Mouse (Mus musculus): Measurements from ENCODE around the gene Klhl31.

Gene Klhl31

DNA sequence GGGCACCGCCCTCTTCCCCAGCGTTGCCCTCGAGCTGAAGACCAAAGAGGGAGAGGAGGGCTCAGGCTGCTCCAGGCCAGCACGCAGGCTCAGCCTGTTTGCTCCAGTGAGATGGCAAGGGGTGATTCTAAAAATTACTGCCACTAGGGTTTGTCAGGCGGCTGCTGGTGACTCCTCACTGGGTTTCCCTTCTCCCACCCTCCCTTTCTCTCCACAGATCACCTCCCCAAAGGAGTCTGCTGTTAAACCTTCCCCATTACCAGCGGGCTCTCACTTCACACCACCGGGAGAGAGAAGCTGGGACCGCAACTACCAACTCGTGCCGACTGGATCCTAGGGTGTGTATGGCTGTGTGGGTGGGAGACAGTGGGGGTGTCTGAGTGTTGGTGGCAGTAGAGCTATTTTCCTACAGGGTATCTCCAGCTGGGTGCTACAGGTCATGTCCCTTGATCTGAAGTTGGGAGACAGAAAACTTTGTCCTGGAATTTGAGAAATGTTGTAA, at the start of gene Klhl31:
Gene Klhl31, plus strand, starts transcription at position 51 of the 502 bp plus-strand sequence.
- DNase-seq (ENCODE audit: low read depth in 2 of 2, low spot score in 2 of 2), result no peak

DNA sequence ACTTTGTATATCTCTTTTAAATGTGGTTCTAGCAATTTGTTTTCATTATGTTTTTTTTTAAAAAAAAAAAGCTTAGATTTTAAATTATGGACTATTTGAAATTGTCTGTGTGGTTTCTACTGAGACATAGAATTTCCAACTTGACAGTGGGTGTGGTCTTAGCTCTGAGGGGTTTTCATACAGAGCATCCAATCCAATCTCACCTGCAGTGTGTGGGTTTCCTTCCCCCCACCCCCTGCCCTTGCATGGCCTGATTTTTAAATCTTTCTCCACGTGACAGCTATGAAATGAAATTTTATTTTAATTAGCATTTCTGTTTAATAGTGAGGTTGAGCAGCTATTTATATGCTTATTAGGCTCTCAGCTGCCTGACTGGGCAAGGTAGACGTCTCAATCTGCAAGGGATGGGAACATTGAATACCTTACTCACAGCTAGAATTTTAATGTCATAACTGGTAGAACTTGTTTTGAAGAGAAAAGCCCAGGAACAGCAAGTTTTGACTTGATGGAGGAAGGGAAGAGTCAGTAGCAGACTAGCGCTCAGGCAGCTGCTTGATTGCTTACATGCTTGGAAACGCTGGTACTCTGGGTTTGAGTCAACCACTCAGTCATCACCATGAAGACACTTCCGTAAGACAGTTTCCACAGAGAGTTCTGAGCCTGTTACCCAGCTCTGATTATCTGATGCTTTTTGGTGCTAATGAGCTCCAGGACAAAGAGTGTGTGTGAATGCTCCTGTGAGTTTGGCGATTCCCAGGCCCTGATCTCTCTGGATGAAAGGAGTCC, 49.3 kb upstream of the Klhl31 start:
- DNase-seq (ENCODE audit: low read depth in 2 of 2, low spot score in 2 of 2), result no peak

DNA sequence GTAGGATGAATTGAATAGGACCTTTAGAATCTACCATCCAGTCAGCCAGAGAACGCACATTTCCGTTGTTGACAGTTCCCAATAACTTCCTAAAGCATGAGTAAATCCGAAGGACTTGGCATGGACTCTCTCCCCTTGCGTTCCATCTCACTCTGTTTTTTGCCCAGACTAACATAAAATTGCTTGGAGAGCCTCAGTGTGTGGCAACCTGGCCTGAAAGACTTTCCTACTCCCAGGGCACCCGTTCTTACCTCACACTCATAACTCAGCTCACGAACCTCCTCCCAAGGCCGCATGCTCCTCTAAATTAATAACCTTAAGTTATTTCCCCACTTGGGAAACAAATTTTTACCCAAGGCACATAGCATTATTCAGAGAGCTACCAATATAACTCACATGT, 48.7 kb upstream of the Klhl31 start:
- DNase-seq (ENCODE audit: low read depth in 2 of 2, low spot score in 2 of 2), result no peak

DNA sequence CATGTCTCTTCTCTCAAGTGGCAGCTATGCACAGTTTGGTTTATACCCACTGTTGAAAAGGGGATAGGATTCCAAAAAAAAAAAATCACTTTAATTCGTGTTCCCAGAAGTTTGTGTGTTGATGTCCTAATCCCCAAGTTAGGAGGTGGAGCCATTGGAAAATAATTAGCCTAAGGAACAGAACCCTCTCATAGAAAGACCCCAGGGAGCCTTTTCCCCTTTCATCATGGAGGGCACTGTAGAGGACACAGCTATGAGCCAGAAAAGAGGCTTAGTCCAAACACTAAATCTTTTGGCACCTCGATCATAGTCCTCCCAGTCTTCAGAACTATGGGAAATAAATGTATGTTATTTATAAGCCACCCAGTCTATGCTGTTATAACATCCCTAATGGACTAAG, 46.8 kb upstream of the Klhl31 start:
- no peak for DNase-seq (ENCODE audit: low read depth in 2 of 2, low spot score in 2 of 2)

DNA sequence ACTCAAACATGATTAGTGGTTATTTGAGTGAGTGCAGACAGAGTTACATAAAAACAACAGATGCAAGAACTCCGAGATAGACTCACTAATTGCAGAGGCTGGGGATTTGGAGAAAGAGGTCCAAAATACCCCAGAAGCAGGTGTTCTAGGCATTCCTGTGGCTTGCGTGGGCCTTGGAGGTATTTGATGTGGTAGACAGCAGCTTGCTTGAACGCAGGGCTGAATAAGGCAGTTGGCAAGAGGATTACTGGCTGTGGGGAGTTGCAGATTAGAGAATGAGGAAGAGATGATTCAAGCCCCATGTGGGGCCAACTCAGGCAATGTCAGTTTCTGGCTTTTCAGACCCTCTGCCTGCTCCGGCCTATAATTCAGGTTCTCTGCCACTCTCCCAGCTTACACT, 43.9 kb upstream of the Klhl31 start:
- DNase-seq (ENCODE audit: low read depth in 2 of 2, low spot score in 2 of 2), result peak in 1 of 2 experiments; percentile 18

DNA sequence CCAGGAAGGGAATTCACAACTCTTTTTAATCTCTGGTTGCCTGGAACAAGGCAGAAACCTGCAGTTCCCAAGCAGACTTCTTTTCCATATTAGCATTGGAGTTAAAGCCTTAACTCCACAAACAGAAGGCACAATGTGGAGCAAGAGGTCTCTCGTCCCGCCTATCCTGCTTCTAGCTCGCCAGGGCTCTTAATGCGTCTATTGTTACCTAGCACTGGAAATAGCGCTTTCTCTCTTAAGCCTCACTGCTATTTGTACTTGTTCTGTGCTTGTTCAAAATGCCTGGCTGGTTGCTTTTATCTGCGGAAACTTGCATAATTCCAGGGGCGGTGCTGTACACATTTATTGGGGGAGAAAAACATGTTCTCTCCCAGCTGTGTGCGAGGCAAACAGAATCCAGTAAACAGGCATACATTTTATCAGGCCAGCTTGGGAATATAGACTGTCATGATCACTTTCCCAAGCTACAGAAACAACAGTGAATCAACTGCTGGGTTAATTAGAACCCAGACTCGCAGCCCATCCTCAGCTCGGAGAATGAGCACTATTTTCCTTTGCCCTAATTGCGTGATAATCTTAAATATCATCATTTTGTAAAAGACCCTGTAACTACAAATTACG, 41.2 kb upstream of the Klhl31 start:
- no peak for DNase-seq (ENCODE audit: low read depth in 2 of 2, low spot score in 2 of 2)

DNA sequence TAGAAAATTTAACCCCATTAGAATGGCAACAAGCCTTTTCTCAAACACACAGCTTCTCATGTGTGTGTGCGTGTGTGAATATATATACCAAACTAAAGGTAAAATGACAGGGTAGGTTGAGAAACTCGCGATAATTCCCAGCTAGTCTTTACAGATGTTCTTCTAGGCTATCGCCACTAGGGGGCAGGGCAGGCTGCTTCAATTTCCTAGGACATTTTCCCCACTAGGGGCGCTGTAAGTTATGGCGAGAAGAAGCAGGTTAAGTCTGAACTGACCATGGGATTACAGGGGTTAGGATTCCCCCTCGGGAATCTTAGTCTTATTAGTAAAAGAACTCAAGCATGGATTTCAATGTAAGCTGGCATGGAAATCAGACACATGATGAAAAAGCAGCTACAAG, 39.9 kb upstream of the Klhl31 start:
- DNase-seq (ENCODE audit: low read depth in 2 of 2, low spot score in 2 of 2), result peak; percentile 76 to 85

DNA sequence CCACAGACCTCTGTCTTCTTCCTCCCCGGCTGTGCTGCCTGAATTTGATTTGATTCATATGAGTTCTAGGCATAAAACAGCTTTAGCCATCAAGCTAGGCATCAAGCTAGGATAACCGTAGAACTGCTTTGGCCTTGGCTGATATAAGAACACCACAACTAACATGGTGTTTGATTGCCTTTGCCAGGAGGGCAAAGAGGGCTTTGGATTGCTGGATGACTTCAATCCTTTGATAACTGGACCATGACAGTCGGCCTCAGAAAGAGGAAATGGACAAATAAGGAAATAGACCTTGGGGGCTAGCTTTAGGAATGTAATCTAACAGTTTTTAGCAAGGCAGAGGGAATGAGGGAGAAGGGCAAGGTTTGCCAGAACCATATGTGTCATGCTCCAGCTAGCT, 37.7 kb upstream of the Klhl31 start:
- no peak for DNase-seq (ENCODE audit: low read depth in 2 of 2, low spot score in 2 of 2)

DNA sequence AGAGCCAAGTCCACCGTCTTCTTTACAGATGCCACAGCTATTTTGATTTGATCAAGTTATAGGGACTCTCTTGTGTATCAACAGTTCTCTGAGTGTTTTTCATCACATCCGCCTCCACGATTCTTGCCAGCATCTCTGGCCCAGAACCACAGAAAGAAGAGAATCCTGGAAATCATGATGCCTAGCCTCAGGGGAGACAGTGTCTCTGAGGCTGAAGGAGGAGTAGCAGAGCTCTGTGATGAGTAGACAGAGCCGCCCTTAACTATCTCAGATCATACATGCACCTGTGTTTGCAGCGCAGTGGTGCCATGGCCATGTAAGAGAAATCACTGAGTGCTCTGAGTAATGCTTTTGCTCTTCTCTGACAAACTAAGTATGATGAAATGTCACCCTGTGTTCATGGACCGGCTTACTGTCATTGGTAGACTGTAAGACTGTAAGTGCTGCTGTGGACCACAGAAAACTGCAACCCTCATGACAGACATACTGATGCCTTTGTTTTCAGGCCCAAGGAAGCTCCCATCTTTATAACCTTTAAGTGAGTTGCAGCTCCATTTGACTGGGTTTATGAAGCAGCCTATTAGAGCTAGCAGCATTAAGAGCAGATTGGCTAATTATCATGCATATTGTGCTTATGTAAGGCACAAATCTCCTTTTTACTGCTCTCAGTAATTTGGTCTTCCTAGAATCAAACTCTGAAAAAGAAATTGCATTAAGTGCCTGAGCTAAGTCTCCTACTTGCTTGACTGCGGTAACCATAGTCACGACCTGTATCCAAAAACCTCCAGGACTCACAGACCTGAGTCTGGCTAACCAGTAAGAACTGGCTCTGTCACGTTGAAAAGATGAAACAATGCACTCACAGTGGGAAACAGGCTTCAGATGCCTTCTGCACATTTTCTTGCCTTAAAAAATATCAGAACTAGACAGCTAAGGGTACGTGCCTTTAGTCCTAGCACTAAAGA, 33.7 kb upstream of the Klhl31 start:
- no peak for DNase-seq (ENCODE audit: low read depth in 2 of 2, low spot score in 2 of 2)

DNA sequence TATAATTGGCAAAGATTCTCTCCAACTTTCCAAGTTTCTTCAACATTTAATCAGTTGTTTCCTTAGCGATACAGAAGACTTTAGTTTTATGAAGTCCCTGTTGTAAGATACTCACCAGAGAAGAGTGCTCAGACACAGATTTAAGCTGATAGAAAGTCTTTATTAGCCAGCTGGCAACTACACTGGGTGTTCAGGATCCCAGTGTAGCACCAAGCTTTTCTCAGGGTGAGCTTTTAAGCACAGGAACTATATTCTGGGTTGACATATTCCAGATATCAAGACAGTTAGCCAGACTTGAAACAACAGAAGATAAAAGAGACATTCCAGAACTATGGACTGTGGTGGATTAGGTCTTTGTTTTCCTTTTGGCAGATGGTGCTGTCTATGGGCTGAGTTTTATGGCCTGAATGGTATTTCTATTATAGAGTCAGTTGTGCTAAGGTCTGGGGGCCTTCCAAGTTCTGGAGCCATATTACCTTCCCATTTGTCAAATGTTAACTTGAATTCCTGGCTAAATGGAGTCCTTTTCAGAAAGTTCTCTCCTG, 32.3 kb upstream of the Klhl31 start:
- DNase-seq (ENCODE audit: low read depth in 2 of 2, low spot score in 2 of 2), result no peak

DNA sequence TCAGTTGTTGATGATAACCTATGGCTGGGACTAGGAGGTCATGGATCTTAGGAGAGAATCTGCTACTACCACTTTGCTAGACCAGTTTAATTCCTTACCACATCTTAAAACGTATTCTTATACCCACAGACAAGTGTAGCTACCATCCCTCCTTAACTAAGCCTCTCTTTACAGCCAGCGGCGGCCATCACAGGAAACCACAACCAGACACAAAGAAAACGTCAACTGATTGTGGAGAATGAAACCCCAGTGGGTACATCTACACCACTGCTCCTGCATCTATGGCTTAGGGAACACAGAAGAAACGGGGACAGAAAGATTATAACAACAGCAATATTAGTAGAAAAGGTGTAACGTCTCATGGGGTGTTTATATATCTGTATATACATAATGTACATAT, 29.0 kb upstream of the Klhl31 start:
- DNase-seq (ENCODE audit: low read depth in 2 of 2, low spot score in 2 of 2), result no peak

DNA sequence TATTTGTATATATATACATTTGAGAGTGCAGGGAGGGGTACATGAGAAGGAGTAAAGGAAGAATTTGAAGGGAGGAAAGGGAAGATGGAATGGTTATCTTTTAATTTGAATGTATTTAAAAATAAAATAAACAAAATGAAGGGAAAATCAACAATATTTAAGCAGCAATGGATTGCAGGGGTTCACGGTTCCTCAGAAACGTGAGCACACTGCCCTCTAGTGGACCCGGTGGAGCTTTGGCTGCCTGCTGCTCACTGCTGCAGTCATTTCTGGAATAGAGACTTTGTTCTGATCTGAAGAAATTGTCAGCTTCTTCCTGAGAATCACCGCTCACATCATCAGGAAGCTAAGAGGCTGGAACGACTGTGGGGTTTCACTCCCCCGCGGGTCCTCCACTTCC, 28.5 kb upstream of the Klhl31 start:
- peak; percentile 5 to 15 for DNase-seq (ENCODE audit: low read depth in 2 of 2, low spot score in 2 of 2)

DNA sequence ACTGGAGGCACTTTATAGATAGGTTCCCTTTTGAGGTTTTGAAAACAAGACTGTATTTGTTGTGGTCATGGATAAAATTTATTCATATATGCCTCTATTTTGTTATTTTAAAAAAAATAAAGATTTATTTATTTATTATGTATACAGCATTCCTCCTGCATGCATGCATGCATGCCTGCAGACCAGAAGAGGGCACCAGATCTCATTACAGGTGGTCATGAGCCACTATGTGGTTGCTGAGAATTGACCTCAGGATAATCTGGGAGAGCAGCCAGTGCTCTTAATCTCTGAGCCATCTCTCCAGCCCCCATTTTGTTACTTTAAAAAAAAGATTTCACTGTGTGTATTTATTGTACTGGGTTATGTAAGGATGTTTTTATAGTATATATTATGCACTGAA, 25.5 kb upstream of the Klhl31 start:
- DNase-seq (ENCODE audit: low read depth in 2 of 2, low spot score in 2 of 2), result no peak

DNA sequence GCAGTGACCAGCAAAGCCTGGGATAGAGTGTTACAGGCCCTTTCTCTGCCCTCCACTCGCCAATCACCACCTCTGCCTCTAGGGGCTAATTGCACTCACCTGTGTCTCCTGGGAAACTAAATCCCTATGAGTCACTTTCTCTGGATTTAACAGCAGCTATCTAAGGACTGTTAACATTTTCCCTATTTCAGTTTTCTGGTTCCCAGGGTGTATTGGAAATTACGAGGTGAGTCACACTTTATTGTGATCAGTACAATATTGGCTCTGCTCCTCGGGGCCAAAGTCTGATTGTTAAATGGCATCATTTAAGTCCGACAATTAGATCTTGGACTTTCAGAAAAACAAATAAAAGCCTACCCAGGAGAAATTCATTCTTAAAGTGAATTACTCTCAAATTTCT, 24.0 kb upstream of the Klhl31 start:
- DNase-seq (ENCODE audit: low read depth in 2 of 2, low spot score in 2 of 2), result no peak

DNA sequence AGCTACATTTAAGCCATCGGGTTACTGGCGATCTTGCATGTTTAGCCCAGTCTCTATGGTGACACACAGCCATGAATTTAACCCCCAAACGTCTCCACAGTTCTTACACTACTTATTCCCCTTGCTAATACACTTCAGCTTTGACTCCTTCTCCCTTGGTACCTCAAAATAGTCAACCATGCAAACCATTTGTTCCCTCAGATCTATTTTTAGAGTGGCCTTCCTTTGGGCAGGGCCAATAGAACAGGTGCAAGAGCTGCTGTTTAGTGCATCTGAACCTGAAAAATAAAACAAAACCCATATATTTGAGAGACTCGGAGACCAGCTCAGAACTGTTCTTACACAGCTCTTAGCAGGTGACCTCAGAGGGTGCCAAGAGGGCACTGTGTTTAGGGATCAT, 20.4 kb upstream of the Klhl31 start:
- no peak for DNase-seq (ENCODE audit: low read depth in 2 of 2, low spot score in 2 of 2)

DNA sequence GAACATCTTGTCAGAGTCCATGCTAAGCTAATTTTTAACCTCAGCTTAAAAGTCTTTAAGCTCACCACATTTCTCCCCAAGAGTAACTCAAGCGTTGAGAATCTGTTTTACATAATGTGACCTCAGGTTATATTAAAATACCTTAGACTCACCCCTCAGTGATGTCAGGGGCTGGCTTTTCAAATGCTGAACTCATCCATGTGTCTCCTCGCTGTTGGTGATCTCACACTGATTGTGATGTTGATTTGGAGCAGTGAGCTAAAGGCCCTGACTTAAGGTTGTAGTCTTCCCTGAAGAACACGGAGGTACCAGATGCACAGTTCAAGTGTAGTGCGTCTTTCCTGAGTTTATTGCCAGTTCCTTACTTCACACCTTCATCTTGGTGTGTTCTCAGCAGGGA, 19.5 kb upstream of the Klhl31 start:
- DNase-seq (ENCODE audit: low read depth in 2 of 2, low spot score in 2 of 2), result no peak

DNA sequence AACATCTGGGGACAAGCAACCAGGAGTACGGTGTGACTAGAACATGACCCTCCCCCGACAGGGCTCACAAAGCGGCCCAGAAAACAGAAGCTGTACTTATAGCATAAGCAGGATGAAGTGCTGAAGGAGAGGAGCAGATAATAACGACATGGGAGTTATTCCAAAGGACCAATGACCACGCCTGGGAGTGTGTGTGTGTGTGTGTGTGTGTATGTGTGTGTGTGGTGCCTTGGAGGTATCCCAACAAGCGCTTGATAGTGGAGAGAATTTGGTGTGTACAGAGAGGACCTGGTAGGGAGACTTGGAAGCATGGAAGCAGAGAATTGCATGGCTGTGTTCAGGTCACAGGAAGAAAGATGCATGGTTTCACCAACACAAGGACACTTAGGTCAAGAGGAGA, 18.5 kb upstream of the Klhl31 start:
- DNase-seq (ENCODE audit: low read depth in 2 of 2, low spot score in 2 of 2), result no peak

DNA sequence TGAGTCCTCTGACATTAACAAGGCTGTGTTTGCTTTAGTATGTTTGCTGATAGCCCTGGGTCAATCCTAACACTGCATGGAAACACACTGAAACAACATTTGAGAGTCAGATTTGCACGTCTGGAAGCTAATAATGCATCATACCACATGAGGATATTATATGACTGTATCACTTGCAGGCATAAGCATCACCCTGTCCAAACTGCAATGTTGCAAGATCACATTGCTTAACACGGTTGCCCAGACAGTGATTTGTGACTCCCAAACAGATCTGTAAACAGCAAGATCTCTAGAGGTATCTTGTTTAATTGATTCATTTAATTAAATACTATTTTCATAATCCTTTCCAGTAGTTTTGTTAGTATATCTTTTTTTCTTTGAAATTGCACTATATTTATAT, 17.9 kb upstream of the Klhl31 start:
- no peak for DNase-seq (ENCODE audit: low read depth in 2 of 2, low spot score in 2 of 2)

DNA sequence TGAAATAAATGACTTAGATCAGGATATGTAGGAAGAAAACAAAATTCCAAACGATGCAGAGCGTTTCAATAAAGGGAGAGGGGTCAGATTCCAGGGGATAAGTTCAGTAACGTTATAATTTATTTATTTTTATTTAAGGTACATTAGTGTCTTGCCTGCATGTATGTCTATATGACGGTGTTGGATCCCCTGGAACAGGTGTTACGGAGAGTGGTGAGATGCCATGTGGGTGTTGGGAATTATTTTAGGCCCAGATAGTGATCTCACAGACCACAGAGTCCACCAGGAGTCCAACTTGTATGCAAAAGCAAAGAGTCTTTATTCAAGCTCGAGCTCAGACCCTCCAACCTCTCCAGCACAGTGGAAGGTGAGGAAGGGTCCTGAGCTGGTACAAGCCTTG, 16.2 kb upstream of the Klhl31 start:
- DNase-seq (ENCODE audit: low read depth in 2 of 2, low spot score in 2 of 2), result no peak

DNA sequence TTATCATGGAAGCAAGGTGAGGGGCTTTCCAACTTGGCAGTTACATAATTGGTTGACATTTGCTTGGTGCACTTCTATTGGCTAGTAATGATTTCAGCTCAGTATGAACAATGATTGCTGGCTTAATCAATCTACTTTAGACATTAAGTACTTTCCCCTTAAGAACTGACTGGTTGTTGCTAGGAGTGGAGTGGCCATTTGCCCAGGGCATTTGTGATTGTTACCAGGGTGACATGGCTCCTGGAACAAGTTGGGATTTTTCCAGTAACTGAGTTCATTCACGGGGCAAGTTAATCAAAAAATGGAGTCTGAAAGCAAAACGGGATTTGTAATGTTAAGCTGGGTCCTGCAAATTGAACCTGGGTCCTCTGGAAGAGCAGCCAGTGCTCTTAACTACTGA, 15.8 kb upstream of the Klhl31 start:
- no peak for DNase-seq (ENCODE audit: low read depth in 2 of 2, low spot score in 2 of 2)

DNA sequence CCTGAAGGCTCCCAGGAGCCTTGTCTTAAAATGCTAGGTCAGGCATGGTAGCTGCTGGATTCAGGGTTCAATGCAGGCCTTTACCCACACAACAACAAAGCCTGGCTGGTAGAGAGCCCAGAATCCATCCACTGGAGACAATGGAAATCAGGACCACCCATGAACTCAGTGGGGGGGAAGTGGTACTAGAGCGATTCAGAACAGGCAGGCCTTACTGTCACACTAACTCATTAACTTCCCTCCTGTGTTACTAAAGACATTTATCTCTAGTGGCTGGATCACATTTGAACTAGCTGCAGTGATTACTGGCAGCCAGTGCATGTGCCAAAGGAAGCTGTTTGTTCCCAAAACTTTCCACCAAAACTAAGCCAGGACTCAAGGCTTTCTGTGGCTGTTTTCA, 13.4 kb upstream of the Klhl31 start:
- no peak for DNase-seq (ENCODE audit: low read depth in 2 of 2, low spot score in 2 of 2)
